10 mouse cellular contexts compared by ENCODE assay signal in the genomic region with DNA sequence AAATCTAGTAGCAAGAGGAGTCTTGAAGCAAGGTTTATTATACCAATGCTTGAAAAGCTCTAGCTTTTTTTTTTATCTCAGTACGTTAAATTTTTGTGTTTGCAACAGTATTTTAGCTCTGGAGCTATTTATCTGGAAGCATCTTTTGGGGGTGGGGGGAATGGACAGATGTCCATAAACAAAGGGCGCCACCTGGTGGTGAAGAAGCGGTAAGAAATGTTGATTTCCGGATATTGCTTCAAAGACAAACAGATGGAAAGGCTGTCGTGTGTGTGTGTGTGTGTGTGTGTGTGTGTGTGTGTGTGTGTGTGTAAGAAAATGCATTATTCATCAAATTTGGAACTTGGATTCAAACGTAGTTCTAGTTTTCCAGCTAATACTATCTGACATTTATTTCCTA.
DNase-seq lines count a peak whose midpoint lies in the region; ATAC-seq lines count a peak whose summit lies in the region.
"Had no signal": no experiment of that assay in that cellular context is flagged by ENCODE, and none has a peak within 500 bp of the region (broad histone marks: within the 10 kb centered on the region; RNA-seq: fewer than 3 reads in every experiment).

No protein-coding gene starts in this region.

- WGBS in hindbrain, embryonic 11.5 days: 4% methylated on average over 6 of the region's 6 CpGs
- 4% methylated on average over 6 of the region's 6 CpGs for WGBS in hindbrain, embryonic 13.5 days
- WGBS in embryonic facial prominence, embryonic 14.5 days: 4% methylated on average over 6 of the region's 6 CpGs

- H3K4me1 ChIP-seq in hindbrain, embryonic 11.5 days (replicated peaks; ENCODE audit: control insufficient read depth, insufficient read depth, low read length): no peaks in the 10 kb centered on the region
- no peaks in the 10 kb centered on the region for H3K4me1 ChIP-seq in hindbrain, embryonic 13.5 days (replicated peaks)
- H3K4me1 ChIP-seq in embryonic facial prominence, embryonic 14.5 days (ENCODE audit: control insufficient read depth, insufficient read depth, low read length): no peaks in the 10 kb centered on the region

- no peak overlapping the region for H3K27ac ChIP-seq in hindbrain, embryonic 11.5 days (ENCODE audit: low read depth, low read length)
- H3K27ac ChIP-seq in hindbrain, embryonic 13.5 days: no peak overlapping the region
- no peak overlapping the region for H3K27ac ChIP-seq in embryonic facial prominence, embryonic 14.5 days (replicated peaks; ENCODE audit: low read depth, low read length)
- H3K27ac ChIP-seq: embryonic facial prominence, embryonic 12.5 days; limb, embryonic 12.5 days had no signal

- peak; percentile 79 for DNase-seq in hindbrain, embryonic 11.5 days (ENCODE audit: low spot score)
- DNase-seq in CD8-positive naive resting alpha-beta T cell, adult 2 months (ENCODE audit: low read depth in 2 of 2, low spot score in 2 of 2): peak; percentile 22 to 37
- peak; percentile 36 for DNase-seq in adrenal gland, adult 2 months
- peak; percentile 79 for DNase-seq in embryonic facial prominence, embryonic 14.5 days (ENCODE audit: low spot score)
- peak; percentile 62 to 70 for DNase-seq in layer of hippocampus, postnatal 10 days (ENCODE audit: low spot score in 2 of 2)
- DNase-seq in retina, embryonic 14.5 days (ENCODE audit: low spot score): peak; percentile 80
- DNase-seq in yolk sac, embryonic 10.5 days (ENCODE audit: low spot score): no peak

- H3K9ac ChIP-seq in hindbrain, embryonic 11.5 days (ENCODE audit: low read depth, low read length): no peak overlapping the region
- no peak overlapping the region for H3K9ac ChIP-seq in hindbrain, embryonic 13.5 days
- no peak overlapping the region for H3K9ac ChIP-seq in embryonic facial prominence, embryonic 14.5 days (ENCODE audit: low read depth, low read length)
- H3K9ac ChIP-seq: embryonic facial prominence, embryonic 12.5 days; limb, embryonic 12.5 days had no signal

- H3K9me3 ChIP-seq in hindbrain, embryonic 11.5 days (ENCODE audit: control insufficient read depth, low read length): no peaks in the 10 kb centered on the region
- no peaks in the 10 kb centered on the region for H3K9me3 ChIP-seq in hindbrain, embryonic 13.5 days
- H3K9me3 ChIP-seq in embryonic facial prominence, embryonic 14.5 days (ENCODE audit: control insufficient read depth, low read length): no peaks in the 10 kb centered on the region
- H3K9me3 ChIP-seq: embryonic facial prominence, embryonic 12.5 days; limb, embryonic 12.5 days had no signal

- no peaks in the 10 kb centered on the region for H3K27me3 ChIP-seq in hindbrain, embryonic 11.5 days (ENCODE audit: control insufficient read depth, insufficient read depth, low read length)
- 0 out of 2 replicates have a peak, but pooled peaks cover 7% of the 10 kb centered on the region for H3K27me3 ChIP-seq in hindbrain, embryonic 13.5 days
- H3K27me3 ChIP-seq in embryonic facial prominence, embryonic 14.5 days (replicated peaks; ENCODE audit: control insufficient read depth, insufficient read depth, low read length): peaks cover 2% of the 10 kb centered on the region; the same call in 1 of the 2 replicates
- H3K27me3 ChIP-seq: embryonic facial prominence, embryonic 12.5 days had no signal

- ATAC-seq in hindbrain, embryonic 11.5 days (ENCODE audit: low FRiP score): no peak
- no peak for ATAC-seq in hindbrain, embryonic 13.5 days (ENCODE audit: low FRiP score)
- ATAC-seq in embryonic facial prominence, embryonic 14.5 days (ENCODE audit: low read depth): no peak

- H3K4me2 ChIP-seq in hindbrain, embryonic 11.5 days (replicated peaks; ENCODE audit: low read depth, low read length): no peak overlapping the region
- no peak overlapping the region for H3K4me2 ChIP-seq in hindbrain, embryonic 13.5 days
- no peak overlapping the region for H3K4me2 ChIP-seq in embryonic facial prominence, embryonic 14.5 days (ENCODE audit: low read depth, low read length)
- H3K4me2 ChIP-seq: embryonic facial prominence, embryonic 12.5 days; limb, embryonic 12.5 days had no signal

- no peaks in the 10 kb centered on the region for H3K36me3 ChIP-seq in hindbrain, embryonic 11.5 days (ENCODE audit: control insufficient read depth, insufficient read depth, low read length)
- no peaks in the 10 kb centered on the region for H3K36me3 ChIP-seq in hindbrain, embryonic 13.5 days
- H3K36me3 ChIP-seq in embryonic facial prominence, embryonic 14.5 days (ENCODE audit: control insufficient read depth, insufficient read depth, low read length): no peaks in the 10 kb centered on the region
- H3K36me3 ChIP-seq: embryonic facial prominence, embryonic 12.5 days; limb, embryonic 12.5 days had no signal

- no peak overlapping the region for H3K4me3 ChIP-seq in hindbrain, embryonic 11.5 days (ENCODE audit: low read depth, low read length)
- no peak overlapping the region for H3K4me3 ChIP-seq in hindbrain, embryonic 13.5 days
- H3K4me3 ChIP-seq in embryonic facial prominence, embryonic 14.5 days (ENCODE audit: low read depth, low read length): no peak overlapping the region
- H3K4me3 ChIP-seq: embryonic facial prominence, embryonic 12.5 days; limb, embryonic 12.5 days had no signal
